In the genomic region with DNA sequence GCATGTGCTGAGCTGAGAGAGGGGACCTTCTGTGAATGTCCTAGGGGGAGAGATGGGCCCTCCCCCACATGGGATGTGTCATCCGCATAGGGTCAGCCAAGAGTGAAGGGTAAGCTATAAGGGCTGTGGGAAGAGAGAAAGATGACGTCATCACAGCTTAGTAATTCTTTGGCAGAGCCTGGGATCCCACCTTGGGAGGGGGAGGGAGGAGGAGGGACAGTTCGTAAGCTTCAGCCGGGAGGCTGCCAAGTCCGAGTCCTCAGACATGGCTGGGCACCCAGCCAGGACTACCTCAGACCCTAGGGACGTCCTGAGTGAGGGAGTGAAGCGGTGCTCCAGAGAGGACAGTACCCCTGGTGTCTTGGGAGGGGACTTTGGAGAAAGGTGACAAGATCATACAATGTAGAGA, we compare ENCODE assay signal across 8 mouse cellular contexts. TPM values are rescaled to one million over a fixed set of nuclear protein-coding genes. Genes with fewer than 3 reads are reported as not detected.
DNase-seq lines count a peak whose midpoint lies in the region; ATAC-seq and TF ChIP-seq lines count a peak whose summit lies in the region.
"Had no signal": no experiment of that assay in that cellular context is flagged by ENCODE, and none has a peak within 500 bp of the region (broad histone marks: within the 10 kb centered on the region; RNA-seq: fewer than 3 reads in every experiment).

No protein-coding gene starts in this region.

- no peaks in the 10 kb centered on the region for H3K27me3 ChIP-seq in lung, embryonic 14.5 days (ENCODE audit: insufficient read depth, low read length)
- H3K27me3 ChIP-seq in embryonic facial prominence, embryonic 13.5 days, result no peaks in the 10 kb centered on the region; the same call in 1 of the 2 replicates
- H3K27me3 ChIP-seq in hindbrain, postnatal 0 days (ENCODE audit: insufficient read depth, low read length), result no peaks in the 10 kb centered on the region

- WGBS in lung, embryonic 14.5 days, result 14% methylated on average over 7 of the region's 7 CpGs
- WGBS in embryonic facial prominence, embryonic 13.5 days, result 58% methylated on average over 7 of the region's 7 CpGs
- WGBS in hindbrain, postnatal 0 days, result 31% methylated on average over 7 of the region's 7 CpGs

- H3K4me1 ChIP-seq in lung, embryonic 14.5 days (ENCODE audit: insufficient read depth), result peaks cover 6% of the 10 kb centered on the region; the same call in 1 of the 2 replicates
- H3K4me1 ChIP-seq in embryonic facial prominence, embryonic 13.5 days, result 0 out of 2 replicates have a peak, but pooled peaks cover 3% of the 10 kb centered on the region
- peaks cover 6% of the 10 kb centered on the region; the same call in 1 of the 2 replicates for H3K4me1 ChIP-seq in hindbrain, postnatal 0 days (ENCODE audit: insufficient read depth, low read length)

- peak; percentile 79 for DNase-seq in lung, embryonic 14.5 days
- DNase-seq in lung, postnatal 36 days, result no peak
- peak; percentile 58 for DNase-seq in hindbrain, postnatal 0 days (ENCODE audit: low spot score)
- peak; percentile 36 for DNase-seq in skeletal muscle tissue, adult 2 months (ENCODE audit: low read depth, low spot score)
- no peak for DNase-seq in embryo, embryonic 9.5 days (ENCODE audit: extremely low spot score)
- DNase-seq in T-cell, adult 2 months (ENCODE audit: low spot score), result no peak

- H3K27ac ChIP-seq in lung, embryonic 14.5 days (ENCODE audit: low read depth), result no peak overlapping the region
- H3K27ac ChIP-seq in embryonic facial prominence, embryonic 13.5 days, result no peak overlapping the region
- H3K27ac ChIP-seq in hindbrain, postnatal 0 days, result no peak overlapping the region
- H3K27ac ChIP-seq: limb, embryonic 12.5 days had no signal

- no peak overlapping the region for H3K4me3 ChIP-seq in lung, embryonic 14.5 days (ENCODE audit: low read depth, low read length)
- H3K4me3 ChIP-seq in embryonic facial prominence, embryonic 13.5 days, result no peak overlapping the region
- H3K4me3 ChIP-seq in hindbrain, postnatal 0 days (ENCODE audit: low read length), result no peak overlapping the region
- H3K4me3 ChIP-seq: limb, embryonic 12.5 days had no signal

- H3K4me2 ChIP-seq in lung, embryonic 14.5 days, result no peak overlapping the region
- H3K4me2 ChIP-seq in embryonic facial prominence, embryonic 13.5 days, result no peak overlapping the region
- H3K4me2 ChIP-seq in hindbrain, postnatal 0 days (ENCODE audit: low read depth, low read length), result no peak overlapping the region
- H3K4me2 ChIP-seq: limb, embryonic 12.5 days had no signal

- no peaks in the 10 kb centered on the region for H3K9me3 ChIP-seq in lung, embryonic 14.5 days (ENCODE audit: low read depth, low read length)
- no peaks in the 10 kb centered on the region for H3K9me3 ChIP-seq in embryonic facial prominence, embryonic 13.5 days
- H3K9me3 ChIP-seq in hindbrain, postnatal 0 days (ENCODE audit: low read length), result no peaks in the 10 kb centered on the region
- H3K9me3 ChIP-seq: limb, embryonic 12.5 days had no signal

- no peak overlapping the region for H3K9ac ChIP-seq in lung, embryonic 14.5 days
- H3K9ac ChIP-seq in embryonic facial prominence, embryonic 13.5 days, result no peak overlapping the region
- H3K9ac ChIP-seq in hindbrain, postnatal 0 days (replicated peaks; ENCODE audit: low read length), result no peak overlapping the region
- H3K9ac ChIP-seq: limb, embryonic 12.5 days had no signal

- H3K36me3 ChIP-seq in lung, embryonic 14.5 days (ENCODE audit: insufficient read depth), result no peaks in the 10 kb centered on the region
- H3K36me3 ChIP-seq in embryonic facial prominence, embryonic 13.5 days, result no peaks in the 10 kb centered on the region
- H3K36me3 ChIP-seq in hindbrain, postnatal 0 days (ENCODE audit: insufficient read depth, low read length), result no peaks in the 10 kb centered on the region
- H3K36me3 ChIP-seq: limb, embryonic 12.5 days had no signal

- peak; percentile 74 for ATAC-seq in lung, embryonic 14.5 days (ENCODE audit: insufficient read depth)
- ATAC-seq in embryonic facial prominence, embryonic 13.5 days (ENCODE audit: insufficient number of reproducible peaks, insufficient read depth, low FRiP score, low TSS enrichment, low read depth), result peak; percentile 39; the same call in 1 of the 2 replicates
- peak; percentile 76 for ATAC-seq in hindbrain, postnatal 0 days

- no peak for TF ChIP-seq CTCF in lung, embryonic 14.5 days (IDR thresholded peaks at IDR 0.05; ENCODE audit: low read depth)
- no peak for TF ChIP-seq CTCF in hindbrain, postnatal 0 days (IDR thresholded peaks at IDR 0.05; ENCODE audit: low read depth)

RNA-seq across cellular contexts. Expression of a gene that starts 57.9 kb away (rescaled TPM):
- 21.7 and 22.2 TPM in 2 replicates for polyA plus RNA-seq in lung, embryonic 14.5 days (2014; fragmentation: Nextera tagmentation; extraction: Ambion mirVana)
- 34.8 and 40.4 TPM in 2 replicates for polyA plus RNA-seq in embryonic facial prominence, embryonic 13.5 days (2015; fragmentation: Nextera tagmentation; extraction: Ambion mirVana)
- 12.4 and 14.2 TPM in 2 replicates for total RNA-seq in hindbrain, postnatal 0 days (2014; rRNA removed)
- polyA plus RNA-seq in hindbrain, postnatal 0 days (2015; fragmentation: Nextera tagmentation; extraction: Ambion mirVana), result 21.8 and 25.1 TPM in 2 replicates

Comparison
In these comparisons a context has a peak if more than half of its experiments do, and no peak if none do; other contexts are left out.
1. DNase-seq: peak in lung, embryonic 14.5 days (single experiment), hindbrain, postnatal 0 days (single experiment) and skeletal muscle tissue, adult 2 months (single experiment); none in lung, postnatal 36 days (single experiment), embryo, embryonic 9.5 days (single experiment) and T-cell, adult 2 months (single experiment).
2. Peak in every context shown above with its lines, with median percentiles within 50 percentile points of each other: ATAC-seq.